Mouse (Mus musculus) limb, embryonic 14.5 days (tissue): ENCODE data around the gene Iqcf3. TPM values are rescaled to one million over a fixed set of nuclear protein-coding genes. Genes with fewer than 3 reads are reported as not detected.

ENCODE experiments used
- ATAC-seq: fragments of 200-750 bp; cut with Nextera tagmentation; 2 replicates; pipeline ENCODE4 v1.8.0; 2017; ENCODE audit warnings: low read depth, moderate number of reproducible peaks, moderate TSS enrichment; ENCODE audit not compliant: low FRiP score
- DNase-seq: peaks from one replicate; pipeline ENCODE4 v3.0.0-alpha.2; 2015; ENCODE audit warnings: low spot score
- H3K27ac ChIP-seq: fragments of 300-500 bp; sonication (generic); replicated peaks from 2 replicates; pipeline ENCODE4 v1.5.1; 2014; ENCODE audit warnings: low read depth, mild to moderate bottlenecking, low read length, moderate library complexity, mixed read lengths
- H3K27me3 ChIP-seq: fragments of 300-500 bp; sonication (generic); 2 replicates; pipeline ENCODE4 v1.6.1; 2014; ENCODE audit warnings: low read length, mixed read lengths; ENCODE audit not compliant: control insufficient read depth, insufficient read depth
- H3K36me3 ChIP-seq: fragments of 300-500 bp; sonication (generic); 2 replicates; pipeline ENCODE4 v1.6.1; 2014; ENCODE audit warnings: mild to moderate bottlenecking, low read length, moderate library complexity, mixed read lengths; ENCODE audit not compliant: control insufficient read depth, insufficient read depth
- H3K4me1 ChIP-seq: fragments of 300-500 bp; sonication (generic); 2 replicates; pipeline ENCODE4 v1.6.1; 2014; ENCODE audit warnings: antibody characterized with exemption, low read length, mixed read lengths; ENCODE audit not compliant: control insufficient read depth, insufficient read depth
- H3K4me2 ChIP-seq: fragments of 300-500 bp; sonication (generic); replicated peaks from 2 replicates; pipeline ENCODE4 v1.6.1; 2014; ENCODE audit warnings: low read depth, mild to moderate bottlenecking, low read length, moderate library complexity; ENCODE audit not compliant: severe bottlenecking
- H3K4me3 ChIP-seq: fragments of 300-500 bp; sonication (generic); replicated peaks from 2 replicates; pipeline ENCODE4 v1.5.1; 2014; ENCODE audit warnings: low read length
- H3K9ac ChIP-seq: fragments of 300-500 bp; sonication (generic); 2 replicates; pipeline ENCODE4 v1.6.1; 2014; ENCODE audit warnings: mild to moderate bottlenecking, low read depth, low read length, moderate library complexity; ENCODE audit not compliant: severe bottlenecking
- H3K9me3 ChIP-seq: fragments of 300-500 bp; sonication (generic); 2 replicates; pipeline ENCODE4 v1.6.1; 2016; ENCODE audit warnings: low read length; ENCODE audit not compliant: control insufficient read depth
- POLR2A ChIP-seq: fragments of 200-500 bp; IDR thresholded peaks from 2 replicates; pipeline ENCODE4 v1.8.0; 2012; ENCODE audit warnings: inconsistent platforms, mild to moderate bottlenecking, moderate library complexity, borderline replicate concordance; ENCODE audit not compliant: insufficient read depth, insufficient read length; ENCODE audit errors: extremely low read depth
- WGBS: fragments of 180-500 bp; shearing (Covaris S2); extraction: QIAGEN DNeasy Blood & Tissue Kit; methylation state at CpG from one replicate; pipeline ENCODE4 v1.1.7; 2014; 5-methylcytosine and 5-hydroxymethylcytosine counted together
- polyA plus RNA-seq, 2 experiments: library from polyadenylated mRNA; depleted of rRNA in 1 of 2; stranded (reverse) in 1 of 2; unstranded in 1 of 2; fragments of >200 nt; fragmentation: Nextera tagmentation in 1 of 2; extraction: Ambion mirVana in 1 of 2; gene quantifications; 2 replicates each; pipeline versions ENCODE4 v1.2.1 to v1.2.3; 2012 to 2014

Gene Iqcf3
- polyA plus RNA-seq, 2 experiments = not detected

DNA sequence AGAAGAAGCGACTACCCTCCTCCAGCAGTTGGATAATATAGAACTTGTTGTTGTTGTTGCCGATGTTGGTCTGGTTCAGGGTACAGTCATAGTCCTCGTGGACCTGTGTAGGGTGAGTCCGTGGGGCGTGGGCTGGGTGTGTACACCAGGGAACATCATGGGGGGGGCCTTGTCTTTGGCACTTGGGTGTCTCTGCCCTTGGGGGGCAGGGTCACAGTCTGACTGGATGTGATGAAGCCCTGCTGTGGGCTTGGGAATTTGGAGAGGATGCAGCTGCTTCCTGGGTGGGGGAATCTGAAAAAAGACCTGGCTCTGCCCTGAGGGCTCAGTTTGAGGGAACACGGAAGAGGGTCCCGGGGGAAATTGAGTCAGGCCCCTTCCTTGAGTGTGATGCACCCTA lies 86.4 kb downstream of the Iqcf3 start:
- no peak for TF ChIP-seq POLR2A
- H3K9ac ChIP-seq = no peak overlapping the region
- 75% methylated on average over 7 of the region's 7 CpGs for WGBS
- no peak overlapping the region for H3K4me2 ChIP-seq
- H3K36me3 ChIP-seq = no peaks in the 10 kb centered on the region
- H3K9me3 ChIP-seq = no peaks in the 10 kb centered on the region
- H3K4me1 ChIP-seq = peaks cover 21% of the 10 kb centered on the region
- ATAC-seq = no peak
- H3K27me3 ChIP-seq = no peaks in the 10 kb centered on the region
- no peak for DNase-seq
- H3K4me3 ChIP-seq = no peak overlapping the region
- no peak overlapping the region for H3K27ac ChIP-seq

DNA sequence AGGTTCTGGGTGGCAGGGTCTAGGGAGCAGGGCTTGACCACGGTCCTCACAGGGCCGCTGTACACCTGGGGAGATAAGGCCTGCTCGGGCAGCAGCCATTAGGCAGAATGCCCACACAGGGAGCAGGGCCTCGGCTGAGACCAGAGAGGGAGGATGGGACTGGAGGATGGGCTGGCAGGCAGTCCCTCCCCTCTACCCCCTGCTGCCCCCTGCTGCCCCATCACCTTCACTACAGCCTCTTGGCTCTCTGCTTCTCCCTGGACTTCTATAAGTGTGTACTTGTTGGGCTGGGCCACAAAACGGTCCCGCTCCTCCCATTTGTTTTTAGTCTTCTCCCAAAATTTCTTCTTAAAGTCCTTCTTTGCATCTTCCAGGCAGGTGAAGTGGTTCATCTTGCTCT lies 87.0 kb downstream of the Iqcf3 start:
- peak; percentile 11; the same call in 1 of the 2 replicates for ATAC-seq
- 5% methylated on average over 6 of the region's 6 CpGs for WGBS
- H3K27ac ChIP-seq = no peak overlapping the region

DNA sequence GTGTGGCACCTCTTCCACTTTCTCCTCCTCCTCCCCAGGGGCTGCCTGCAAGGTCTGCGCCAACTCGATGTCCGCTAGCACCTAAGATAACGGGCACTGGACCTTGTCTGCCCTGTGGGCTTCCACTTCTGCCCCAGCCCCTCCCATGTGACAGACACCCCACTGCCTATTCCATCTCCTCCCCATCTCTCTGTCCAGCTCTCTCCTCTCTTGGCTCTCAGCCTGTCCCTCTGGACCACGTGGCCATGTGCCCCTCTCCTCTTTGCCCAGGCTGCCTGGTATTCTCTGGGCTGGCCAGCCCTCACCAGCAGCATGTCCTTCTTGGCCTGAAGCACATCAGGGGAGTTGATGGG lies 87.7 kb downstream of the Iqcf3 start:
- peaks cover 21% of the 10 kb centered on the region for H3K4me1 ChIP-seq

More for the DNA sequence above, 87.0 kb downstream of the Iqcf3 start:
- Histone ChIP-seq H3K36me3 (no peaks in the 10 kb centered on the region), H3K4me3 (no peak overlapping the region), H3K4me1 (peaks cover 21% of the 10 kb centered on the region), H3K4me2 (no peak overlapping the region), H3K9ac (no peak overlapping the region), H3K27me3 (no peaks in the 10 kb centered on the region), H3K9me3 (no peaks in the 10 kb centered on the region)
- peak; percentile 73 for DNase-seq
- TF ChIP-seq POLR2A = no peak

DNA sequence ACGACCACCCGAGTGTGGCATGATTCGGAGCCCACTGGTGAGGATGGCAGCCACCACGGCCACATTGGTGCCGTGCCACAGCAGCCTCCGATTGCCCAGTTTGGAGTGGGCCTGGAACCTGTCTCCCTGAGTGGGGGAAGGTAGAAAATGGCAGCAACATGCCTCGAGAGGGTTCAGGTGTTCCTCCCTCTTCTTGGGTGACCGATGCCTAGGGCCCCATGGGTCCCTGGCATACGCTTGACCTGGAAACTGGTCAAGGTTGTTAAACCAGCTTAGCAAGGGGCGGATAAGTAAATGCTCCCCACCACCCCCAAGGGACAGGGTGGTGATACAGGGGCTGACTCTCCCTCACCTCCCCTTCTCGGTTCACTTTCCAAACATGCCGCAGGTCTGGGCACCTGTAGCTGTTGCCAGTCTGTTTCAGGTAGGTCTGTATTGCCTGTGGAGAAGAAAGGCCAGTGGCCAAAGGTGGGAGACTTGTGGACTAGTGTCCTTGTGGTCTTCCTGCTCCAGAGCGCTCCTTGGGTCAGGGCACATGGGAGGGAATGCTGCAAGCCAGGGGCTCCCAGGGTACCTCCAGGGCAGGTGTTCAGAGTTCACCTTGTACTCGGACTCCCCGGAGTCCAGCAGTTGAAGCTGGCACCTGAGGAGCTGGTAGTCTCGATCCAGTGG lies 88.2 kb downstream of the Iqcf3 start:
- no peaks in the 10 kb centered on the region for H3K27me3 ChIP-seq
- no peak overlapping the region for H3K4me3 ChIP-seq
- H3K36me3 ChIP-seq = no peaks in the 10 kb centered on the region
- H3K4me1 ChIP-seq = peaks cover 21% of the 10 kb centered on the region
- H3K4me2 ChIP-seq = no peak overlapping the region
- H3K27ac ChIP-seq = no peak overlapping the region
- TF ChIP-seq POLR2A = no peak
- H3K9me3 ChIP-seq = no peaks in the 10 kb centered on the region
- H3K9ac ChIP-seq = no peak overlapping the region
- ATAC-seq (no peak), DNase-seq (no peak)
- 89% methylated on average over 16 of the region's 16 CpGs for WGBS

More for the DNA sequence above, 87.7 kb downstream of the Iqcf3 start:
- Histone ChIP-seq H3K36me3 (no peaks in the 10 kb centered on the region), H3K27ac (no peak overlapping the region), H3K4me3 (no peak overlapping the region), H3K9me3 (no peaks in the 10 kb centered on the region), H3K9ac (no peak overlapping the region), H3K27me3 (no peaks in the 10 kb centered on the region), H3K4me2 (no peak overlapping the region)
- WGBS = 33% methylated on average over 1 of the region's 5 CpGs
- DNase-seq = no peak
- TF ChIP-seq POLR2A = no peak
- ATAC-seq = no peak

DNA sequence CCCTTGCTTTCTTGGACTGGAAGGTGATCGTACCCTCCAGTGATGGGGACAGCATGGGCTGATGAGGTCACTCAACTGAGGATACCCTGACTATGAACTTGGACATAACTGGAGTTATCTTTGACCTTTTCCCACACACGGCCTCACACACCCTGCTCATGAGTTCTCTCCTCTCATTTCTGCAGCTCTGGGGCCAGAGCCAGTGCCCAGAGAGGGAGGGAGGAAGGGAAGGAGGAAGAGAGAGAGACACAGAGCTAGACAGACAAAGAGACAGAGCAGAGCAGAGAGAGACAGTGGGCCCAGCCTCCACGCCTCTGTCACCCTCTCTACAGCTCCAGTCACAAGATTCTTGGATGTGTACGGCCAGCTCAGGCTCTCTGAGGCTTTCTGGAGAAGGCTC lies 89.1 kb downstream of the Iqcf3 start:
- H3K4me2 ChIP-seq = no peak overlapping the region
- H3K4me3 ChIP-seq = no peak overlapping the region
- WGBS = 64% methylated on average over 4 of the region's 4 CpGs
- TF ChIP-seq POLR2A = no peak
- H3K36me3 ChIP-seq = no peaks in the 10 kb centered on the region
- H3K9me3 ChIP-seq = no peaks in the 10 kb centered on the region
- H3K27me3 ChIP-seq = no peaks in the 10 kb centered on the region
- H3K9ac ChIP-seq = no peak overlapping the region
- H3K4me1 ChIP-seq = peaks cover 14% of the 10 kb centered on the region
- DNase-seq (no peak), ATAC-seq (no peak)
- H3K27ac ChIP-seq = no peak overlapping the region

DNA sequence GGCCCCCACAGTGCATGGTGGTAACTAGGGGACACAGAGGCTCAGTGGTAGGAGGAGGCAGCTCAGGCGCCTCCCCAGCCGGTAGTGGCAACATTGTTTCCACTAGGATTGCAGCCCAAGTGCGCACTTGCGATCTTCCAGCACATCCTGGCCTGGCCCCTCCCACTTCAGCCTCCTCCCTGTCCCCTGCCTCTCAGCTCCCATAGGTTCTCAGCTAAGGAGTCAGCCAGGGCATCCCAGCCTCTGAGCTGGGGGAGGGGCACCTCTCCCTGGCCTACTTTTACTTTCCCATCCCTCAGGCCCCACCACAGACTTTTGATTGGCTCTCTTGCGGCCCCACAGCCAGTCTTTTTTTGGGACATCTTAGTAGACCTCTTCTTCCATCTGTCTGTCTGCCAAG lies 89.5 kb downstream of the Iqcf3 start:
- Histone ChIP-seq H3K4me3 (no peak overlapping the region), H3K4me2 (no peak overlapping the region), H3K9me3 (no peaks in the 10 kb centered on the region), H3K27me3 (no peaks in the 10 kb centered on the region), H3K9ac (0 out of 2 replicates have a peak overlapping the region, but pooled peaks have one; percentile 7), H3K36me3 (no peaks in the 10 kb centered on the region), H3K27ac (no peak overlapping the region), H3K4me1 (peaks cover 14% of the 10 kb centered on the region)
- ATAC-seq (no peak), DNase-seq (no peak)
- 9% methylated on average over 5 of the region's 5 CpGs for WGBS
- TF ChIP-seq POLR2A = no peak
